Mouse (Mus musculus) left cerebral cortex, adult 9 months (tissue): Measurements from ENCODE around the gene Ccdc162.

Source experiments
- DNase-seq, 2 experiments: peaks; one replicate each; pipeline ENCODE4 v3.0.0; 2022; ENCODE audit warnings: low spot score in 2 of 2

Ccdc162 gene

DNA sequence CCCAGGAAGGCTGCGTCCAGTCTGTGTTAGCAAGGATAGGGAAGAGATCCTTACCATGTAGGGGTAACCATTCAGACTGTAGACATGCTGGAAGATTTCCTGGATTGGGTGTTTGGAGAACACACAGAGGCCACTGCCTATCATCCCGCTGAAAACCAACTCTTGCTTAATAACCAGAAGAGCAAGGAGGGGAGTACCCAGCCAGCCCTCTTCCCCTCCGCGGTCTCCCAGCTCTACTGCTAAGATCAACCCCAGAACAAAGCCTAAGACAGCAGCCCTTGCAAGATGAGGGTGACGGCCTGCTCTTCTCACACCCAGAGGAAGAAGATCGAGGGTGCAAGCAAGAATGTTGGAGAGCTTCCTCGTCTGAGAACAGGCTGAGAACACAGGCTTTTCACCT lies 227.6 kb downstream of the Ccdc162 start:
- no peak for DNase-seq
